Mouse (Mus musculus): ENCODE results near the gene Stat6. TPM values are rescaled to one million over a fixed set of nuclear protein-coding genes. Genes with fewer than 3 reads are reported as not detected.

The Stat6 gene
- polyA plus RNA-seq, 1 experiment = 8.7 TPM

- Histone ChIP-seq H3K27ac (ENCODE audit: insufficient read depth, low read length) (no peak overlapping the region), H3K4me1 (ENCODE audit: control insufficient read depth, insufficient read depth, low read length) (peaks cover 40% of the 10 kb centered on the region), H3K27me3 (ENCODE audit: control insufficient read depth, insufficient read depth, low read length) (no peaks in the 10 kb centered on the region), H3K4me3 (replicated peaks; ENCODE audit: insufficient read depth, low read depth, low read length) (no peak overlapping the region)
- WGBS = 80% methylated on average over 9 of the region's 9 CpGs
- no peak for DNase-seq
- TF ChIP-seq POLR2A (IDR thresholded peaks at IDR 0.05; ENCODE audit: borderline replicate concordance, insufficient read depth, low read length) = no peak
- TF ChIP-seq CTCF (IDR thresholded peaks at IDR 0.05; ENCODE audit: borderline replicate concordance, insufficient read depth, low read depth, low read length) = no peak
Measured at GRCm38 (mm10) chr10:127609415-127610065, 33.2 kb upstream of the Stat6 start.

- Histone ChIP-seq H3K27ac (ENCODE audit: insufficient read depth, low read length) (no peak overlapping the region), H3K4me1 (ENCODE audit: control insufficient read depth, insufficient read depth, low read length) (peaks cover 40% of the 10 kb centered on the region), H3K27me3 (ENCODE audit: control insufficient read depth, insufficient read depth, low read length) (no peaks in the 10 kb centered on the region), H3K4me3 (replicated peaks; ENCODE audit: insufficient read depth, low read depth, low read length) (no peak overlapping the region)
- 69% methylated on average over 9 of the region's 9 CpGs for WGBS
- no peak for DNase-seq
- TF ChIP-seq POLR2A (IDR thresholded peaks at IDR 0.05; ENCODE audit: borderline replicate concordance, insufficient read depth, low read length) (no peak), CTCF (IDR thresholded peaks at IDR 0.05; ENCODE audit: borderline replicate concordance, insufficient read depth, low read depth, low read length) (no peak)
Measured at GRCm38 (mm10) chr10:127610066-127610415, 32.7 kb upstream of the Stat6 start.

GRCm38 (mm10) chr10:127612079-127612775 lies 30.6 kb upstream of the Stat6 start:
- peak in 1 of 2 experiments; percentile 18 for DNase-seq
- H3K27ac ChIP-seq (ENCODE audit: insufficient read depth, low read length) = 0 out of 2 replicates have a peak overlapping the region, but pooled peaks have one; percentile 23
- H3K27me3 ChIP-seq (ENCODE audit: control insufficient read depth, insufficient read depth, low read length) = no peaks in the 10 kb centered on the region
- no peak overlapping the region for H3K4me3 ChIP-seq (replicated peaks; ENCODE audit: insufficient read depth, low read depth, low read length)
- no peak for TF ChIP-seq CTCF (IDR thresholded peaks at IDR 0.05; ENCODE audit: borderline replicate concordance, insufficient read depth, low read depth, low read length)
- no peak for TF ChIP-seq POLR2A (IDR thresholded peaks at IDR 0.05; ENCODE audit: borderline replicate concordance, insufficient read depth, low read length)
- 59% methylated on average over 14 of the region's 14 CpGs for WGBS
- H3K4me1 ChIP-seq (ENCODE audit: control insufficient read depth, insufficient read depth, low read length) = peaks cover 53% of the 10 kb centered on the region

GRCm38 (mm10) chr10:127614236-127615033 lies 28.4 kb upstream of the Stat6 start:
- Histone ChIP-seq H3K27ac (ENCODE audit: insufficient read depth, low read length) (peak overlapping the region; percentile 78), H3K27me3 (ENCODE audit: control insufficient read depth, insufficient read depth, low read length) (no peaks in the 10 kb centered on the region), H3K4me1 (ENCODE audit: control insufficient read depth, insufficient read depth, low read length) (peaks cover 56% of the 10 kb centered on the region), H3K4me3 (replicated peaks; ENCODE audit: insufficient read depth, low read depth, low read length) (no peak overlapping the region)
- 27% methylated on average over 12 of the region's 12 CpGs for WGBS
- peak; percentile 41 to 58 for DNase-seq
- TF ChIP-seq CTCF (IDR thresholded peaks at IDR 0.05; ENCODE audit: borderline replicate concordance, insufficient read depth, low read depth, low read length) (no peak), POLR2A (IDR thresholded peaks at IDR 0.05; ENCODE audit: borderline replicate concordance, insufficient read depth, low read length) (no peak)

GRCm38 (mm10) chr10:127615034-127615374 lies 27.8 kb upstream of the Stat6 start:
- peak overlapping the region; percentile 83 for H3K27ac ChIP-seq (ENCODE audit: insufficient read depth, low read length)
- no peaks in the 10 kb centered on the region for H3K27me3 ChIP-seq (ENCODE audit: control insufficient read depth, insufficient read depth, low read length)
- TF ChIP-seq POLR2A (IDR thresholded peaks at IDR 0.05; ENCODE audit: borderline replicate concordance, insufficient read depth, low read length) (no peak), CTCF (IDR thresholded peaks at IDR 0.05; ENCODE audit: borderline replicate concordance, insufficient read depth, low read depth, low read length) (no peak)
- no peak overlapping the region for H3K4me3 ChIP-seq (replicated peaks; ENCODE audit: insufficient read depth, low read depth, low read length)
- WGBS = 24% methylated on average over 2 of the region's 2 CpGs
- peaks cover 56% of the 10 kb centered on the region for H3K4me1 ChIP-seq (ENCODE audit: control insufficient read depth, insufficient read depth, low read length)
- peak in 1 of 2 experiments; percentile 19 for DNase-seq

- no peak overlapping the region for H3K4me3 ChIP-seq (replicated peaks; ENCODE audit: insufficient read depth, low read depth, low read length)
- 35% methylated on average over 3 of the region's 3 CpGs for WGBS
- H3K27ac ChIP-seq (ENCODE audit: insufficient read depth, low read length) = peak overlapping the region; percentile 83
- DNase-seq = peak; percentile 48 to 61
- peaks cover 56% of the 10 kb centered on the region for H3K4me1 ChIP-seq (ENCODE audit: control insufficient read depth, insufficient read depth, low read length)
- no peak for TF ChIP-seq CTCF (IDR thresholded peaks at IDR 0.05; ENCODE audit: borderline replicate concordance, insufficient read depth, low read depth, low read length)
- TF ChIP-seq POLR2A (IDR thresholded peaks at IDR 0.05; ENCODE audit: borderline replicate concordance, insufficient read depth, low read length) = no peak
- no peaks in the 10 kb centered on the region for H3K27me3 ChIP-seq (ENCODE audit: control insufficient read depth, insufficient read depth, low read length)
Measured at GRCm38 (mm10) chr10:127615591-127615990, 27.2 kb upstream of the Stat6 start.

GRCm38 (mm10) chr10:127616261-127616679 lies 26.5 kb upstream of the Stat6 start:
- Histone ChIP-seq H3K4me1 (ENCODE audit: control insufficient read depth, insufficient read depth, low read length) (peaks cover 56% of the 10 kb centered on the region), H3K27me3 (ENCODE audit: control insufficient read depth, insufficient read depth, low read length) (no peaks in the 10 kb centered on the region), H3K4me3 (replicated peaks; ENCODE audit: insufficient read depth, low read depth, low read length) (peak overlapping the region; percentile 22), H3K27ac (ENCODE audit: insufficient read depth, low read length) (peak overlapping the region; percentile 83)
- 28% methylated on average over 7 of the region's 7 CpGs for WGBS
- peak in 1 of 2 experiments; percentile 37 for DNase-seq
- TF ChIP-seq CTCF (IDR thresholded peaks at IDR 0.05; ENCODE audit: borderline replicate concordance, insufficient read depth, low read depth, low read length) (no peak), POLR2A (IDR thresholded peaks at IDR 0.05; ENCODE audit: borderline replicate concordance, insufficient read depth, low read length) (no peak)
